Comparison of ENCODE assay signal across 9 mouse cellular contexts in genomic region chr14:24579153-24579795, GRCm38 (mm10).
A peak's percentile ranks its signal among the peaks of the same experiment; 100 is the strongest.
DNase-seq lines count a peak whose midpoint lies in the region; ATAC-seq and TF ChIP-seq lines count a peak whose summit lies in the region.
"Had no signal": no experiment of that assay in that cellular context is flagged by ENCODE, and none has a peak within 500 bp of the region (broad histone marks: within the 10 kb centered on the region; RNA-seq: fewer than 3 reads in every experiment).

No protein-coding gene starts in this region.

- ATAC-seq in forebrain, embryonic 11.5 days (replicated peaks; ENCODE audit: low FRiP score), result 0 out of 2 replicates have a peak, but pooled peaks have one; percentile 54
- ATAC-seq in hindbrain, embryonic 15.5 days (ENCODE audit: low FRiP score, low read depth), result no peak
- ATAC-seq in midbrain, postnatal 0 days (ENCODE audit: low FRiP score), result no peak
- no peak for ATAC-seq in monocyte, adult 5-6 weeks (replicated peaks; ENCODE audit: insufficient number of reproducible peaks, low FRiP score, low TSS enrichment, poor library complexity, severe bottlenecking)

- no peak overlapping the region for H3K4me2 ChIP-seq in forebrain, embryonic 11.5 days (ENCODE audit: low read depth, low read length, severe bottlenecking)
- H3K4me2 ChIP-seq in hindbrain, embryonic 15.5 days, result no peak overlapping the region
- no peak overlapping the region for H3K4me2 ChIP-seq in midbrain, postnatal 0 days (ENCODE audit: low read depth, low read length, poor library complexity, severe bottlenecking)

- H3K9me3 ChIP-seq in forebrain, embryonic 11.5 days (ENCODE audit: control insufficient read depth, low read length), result no peaks in the 10 kb centered on the region
- H3K9me3 ChIP-seq in hindbrain, embryonic 15.5 days, result no peaks in the 10 kb centered on the region
- no peaks in the 10 kb centered on the region for H3K9me3 ChIP-seq in midbrain, postnatal 0 days (ENCODE audit: low read length)
- H3K9me3 ChIP-seq: G1E had no signal

- peak overlapping the region; percentile 75 for H3K27ac ChIP-seq in forebrain, embryonic 11.5 days (ENCODE audit: low read depth, low read length)
- H3K27ac ChIP-seq in hindbrain, embryonic 15.5 days (replicated peaks), result peak overlapping the region; percentile 89
- H3K27ac ChIP-seq in midbrain, postnatal 0 days (ENCODE audit: low read depth, low read length), result peak overlapping the region; percentile 71

- H3K4me3 ChIP-seq in forebrain, embryonic 11.5 days (ENCODE audit: low read depth, low read length), result no peak overlapping the region
- H3K4me3 ChIP-seq in hindbrain, embryonic 15.5 days, result no peak overlapping the region
- no peak overlapping the region for H3K4me3 ChIP-seq in midbrain, postnatal 0 days (ENCODE audit: low read depth, low read length)

- peak; percentile 38 for DNase-seq in layer of hippocampus, adult 11-12 months (ENCODE audit: low spot score)
- no peak for DNase-seq in layer of hippocampus, adult 9-10 months (ENCODE audit: low spot score)
- peak; percentile 56 for DNase-seq in forebrain, embryonic 11.5 days (ENCODE audit: low spot score)
- peak; percentile 31 for DNase-seq in midbrain, postnatal 0 days (ENCODE audit: low spot score)
- no peak for DNase-seq in kidney, adult 18-20 months
- DNase-seq in B cell, adult 2 months, result no peak

- no peak for TF ChIP-seq CTCF in midbrain, postnatal 0 days (IDR thresholded peaks at IDR 0.05)

- no peaks in the 10 kb centered on the region for H3K27me3 ChIP-seq in forebrain, embryonic 11.5 days (ENCODE audit: control insufficient read depth, insufficient read depth, low read length)
- H3K27me3 ChIP-seq in hindbrain, embryonic 15.5 days, result no peaks in the 10 kb centered on the region
- H3K27me3 ChIP-seq in midbrain, postnatal 0 days (ENCODE audit: insufficient read depth, low read length), result no peaks in the 10 kb centered on the region

- peaks cover 12% of the 10 kb centered on the region for H3K4me1 ChIP-seq in forebrain, embryonic 11.5 days (replicated peaks; ENCODE audit: control insufficient read depth, insufficient read depth, low read length)
- H3K4me1 ChIP-seq in hindbrain, embryonic 15.5 days (replicated peaks), result peaks cover 21% of the 10 kb centered on the region
- H3K4me1 ChIP-seq in midbrain, postnatal 0 days (ENCODE audit: insufficient read depth, low read length), result peaks cover 14% of the 10 kb centered on the region

- H3K9ac ChIP-seq in forebrain, embryonic 11.5 days (ENCODE audit: low read length), result peak overlapping the region; percentile 43; the same call in 1 of the 2 replicates
- H3K9ac ChIP-seq in hindbrain, embryonic 15.5 days, result 0 out of 2 replicates have a peak overlapping the region, but pooled peaks have one; percentile 9
- H3K9ac ChIP-seq in midbrain, postnatal 0 days (replicated peaks; ENCODE audit: low read length, poor library complexity, severe bottlenecking), result no peak overlapping the region; the same call in 1 of the 2 replicates

- no peaks in the 10 kb centered on the region for H3K36me3 ChIP-seq in forebrain, embryonic 11.5 days (ENCODE audit: control insufficient read depth, insufficient read depth, low read length)
- H3K36me3 ChIP-seq in hindbrain, embryonic 15.5 days, result no peaks in the 10 kb centered on the region
- no peaks in the 10 kb centered on the region for H3K36me3 ChIP-seq in midbrain, postnatal 0 days (ENCODE audit: insufficient read depth, low read length)
- H3K36me3 ChIP-seq: G1E had no signal

- WGBS in forebrain, embryonic 11.5 days, result 14% methylated on average over 9 of the region's 9 CpGs
- WGBS in hindbrain, embryonic 15.5 days, result 12% methylated on average over 9 of the region's 9 CpGs
- 14% methylated on average over 9 of the region's 9 CpGs for WGBS in midbrain, postnatal 0 days

Comparison
In these comparisons a context has a peak if more than half of its experiments do, and no peak if none do; other contexts are left out.
1. DNase-seq: peak in layer of hippocampus, adult 11-12 months (single experiment), forebrain, embryonic 11.5 days (single experiment) and midbrain, postnatal 0 days (single experiment); none in layer of hippocampus, adult 9-10 months (single experiment), kidney, adult 18-20 months (single experiment) and B cell, adult 2 months (0 of 2).
2. Peak in every context shown above with its lines, with median percentiles within 50 percentile points of each other: H3K27ac ChIP-seq.